Mouse (Mus musculus): ENCODE measurements at regions not wholly inside any gene's neighbourhood (a gene's known extent, or its start where the extent isn't known, plus 50 kb on each side); places are given as distances from the start of the nearest gene placed in this dataset.

- Histone ChIP-seq H3K9ac (replicated peaks; ENCODE audit: low read depth, low read length) (no peak overlapping the region), H3K27me3 (ENCODE audit: control insufficient read depth, insufficient read depth, low read length) (no peaks in the 10 kb centered on the region), H3K9me3 (ENCODE audit: control insufficient read depth, low read depth, low read length) (no peaks in the 10 kb centered on the region), H3K4me3 (ENCODE audit: low read depth, low read length) (no peak overlapping the region), H3K4me2 (replicated peaks; ENCODE audit: low read depth, low read length) (no peak overlapping the region), H3K36me3 (ENCODE audit: control insufficient read depth, insufficient read depth, low read length) (no peaks in the 10 kb centered on the region), H3K4me1 (ENCODE audit: control insufficient read depth, insufficient read depth, low read length) (no peaks in the 10 kb centered on the region), H3K27ac (ENCODE audit: low read length) (no peak overlapping the region)
- WGBS, result 83% methylated on average over 2 of the region's 2 CpGs
- ATAC-seq (ENCODE audit: insufficient number of reproducible peaks, insufficient read depth, low FRiP score, low read depth), result no peak
Measured at GRCm38 (mm10) chr11:18171207-18171776, 217.6 kb upstream of the Etaa1 start.

GRCm38 (mm10) chr11:18165609-18166347 is 212.1 kb upstream of the Etaa1 start:
- Histone ChIP-seq H3K9ac (replicated peaks; ENCODE audit: low read depth, low read length) (no peak overlapping the region), H3K9me3 (ENCODE audit: control insufficient read depth, low read depth, low read length) (no peaks in the 10 kb centered on the region), H3K4me1 (ENCODE audit: control insufficient read depth, insufficient read depth, low read length) (no peaks in the 10 kb centered on the region), H3K4me3 (ENCODE audit: low read depth, low read length) (no peak overlapping the region), H3K4me2 (replicated peaks; ENCODE audit: low read depth, low read length) (no peak overlapping the region), H3K27ac (ENCODE audit: low read length) (no peak overlapping the region), H3K36me3 (ENCODE audit: control insufficient read depth, insufficient read depth, low read length) (no peaks in the 10 kb centered on the region), H3K27me3 (ENCODE audit: control insufficient read depth, insufficient read depth, low read length) (no peaks in the 10 kb centered on the region)
- 71% methylated on average over 4 of the region's 4 CpGs for WGBS
- ATAC-seq (ENCODE audit: insufficient number of reproducible peaks, insufficient read depth, low FRiP score, low read depth), result no peak

- no peaks in the 10 kb centered on the region for H3K27me3 ChIP-seq (ENCODE audit: control insufficient read depth, insufficient read depth, low read length)
- no peak overlapping the region for H3K4me3 ChIP-seq (ENCODE audit: low read depth, low read length)
- 73% methylated on average over 2 of the region's 2 CpGs for WGBS
- H3K4me2 ChIP-seq (replicated peaks; ENCODE audit: low read depth, low read length), result no peak overlapping the region
- no peak overlapping the region for H3K27ac ChIP-seq (ENCODE audit: low read length)
- no peaks in the 10 kb centered on the region for H3K36me3 ChIP-seq (ENCODE audit: control insufficient read depth, insufficient read depth, low read length)
- ATAC-seq (ENCODE audit: insufficient number of reproducible peaks, insufficient read depth, low FRiP score, low read depth), result no peak
- no peaks in the 10 kb centered on the region for H3K4me1 ChIP-seq (ENCODE audit: control insufficient read depth, insufficient read depth, low read length)
- H3K9me3 ChIP-seq (ENCODE audit: control insufficient read depth, low read depth, low read length), result no peaks in the 10 kb centered on the region
- no peak overlapping the region for H3K9ac ChIP-seq (replicated peaks; ENCODE audit: low read depth, low read length)
Measured at GRCm38 (mm10) chr11:18164025-18164423, 210.3 kb upstream of the Etaa1 start.

GRCm38 (mm10) chr11:18163156-18164024 is 209.7 kb upstream of the Etaa1 start:
- Histone ChIP-seq H3K4me3 (ENCODE audit: low read depth, low read length) (no peak overlapping the region), H3K4me2 (replicated peaks; ENCODE audit: low read depth, low read length) (no peak overlapping the region), H3K27me3 (ENCODE audit: control insufficient read depth, insufficient read depth, low read length) (no peaks in the 10 kb centered on the region), H3K9ac (replicated peaks; ENCODE audit: low read depth, low read length) (no peak overlapping the region), H3K9me3 (ENCODE audit: control insufficient read depth, low read depth, low read length) (no peaks in the 10 kb centered on the region), H3K27ac (ENCODE audit: low read length) (no peak overlapping the region), H3K36me3 (ENCODE audit: control insufficient read depth, insufficient read depth, low read length) (no peaks in the 10 kb centered on the region), H3K4me1 (ENCODE audit: control insufficient read depth, insufficient read depth, low read length) (no peaks in the 10 kb centered on the region)
- 82% methylated on average over 5 of the region's 5 CpGs for WGBS
- ATAC-seq (ENCODE audit: insufficient number of reproducible peaks, insufficient read depth, low FRiP score, low read depth), result no peak

- Histone ChIP-seq H3K27ac (ENCODE audit: low read length) (no peak overlapping the region), H3K36me3 (ENCODE audit: control insufficient read depth, insufficient read depth, low read length) (no peaks in the 10 kb centered on the region), H3K4me1 (ENCODE audit: control insufficient read depth, insufficient read depth, low read length) (no peaks in the 10 kb centered on the region), H3K9ac (replicated peaks; ENCODE audit: low read depth, low read length) (no peak overlapping the region), H3K4me2 (replicated peaks; ENCODE audit: low read depth, low read length) (no peak overlapping the region), H3K9me3 (ENCODE audit: control insufficient read depth, low read depth, low read length) (no peaks in the 10 kb centered on the region), H3K4me3 (ENCODE audit: low read depth, low read length) (no peak overlapping the region), H3K27me3 (ENCODE audit: control insufficient read depth, insufficient read depth, low read length) (no peaks in the 10 kb centered on the region)
- ATAC-seq (ENCODE audit: insufficient number of reproducible peaks, insufficient read depth, low FRiP score, low read depth), result no peak
- WGBS, result 44% methylated on average over 4 of the region's 4 CpGs
Measured at GRCm38 (mm10) chr11:18156506-18156905, 202.8 kb upstream of the Etaa1 start.

GRCm38 (mm10) chr11:18151788-18152563 is 198.3 kb upstream of the Etaa1 start:
- Histone ChIP-seq H3K27ac (ENCODE audit: low read length) (peak overlapping the region; percentile 49; the same call in 1 of the 2 replicates), H3K9ac (replicated peaks; ENCODE audit: low read depth, low read length) (no peak overlapping the region), H3K4me1 (ENCODE audit: control insufficient read depth, insufficient read depth, low read length) (no peaks in the 10 kb centered on the region), H3K4me3 (ENCODE audit: low read depth, low read length) (no peak overlapping the region), H3K4me2 (replicated peaks; ENCODE audit: low read depth, low read length) (no peak overlapping the region), H3K36me3 (ENCODE audit: control insufficient read depth, insufficient read depth, low read length) (no peaks in the 10 kb centered on the region), H3K9me3 (ENCODE audit: control insufficient read depth, low read depth, low read length) (no peaks in the 10 kb centered on the region), H3K27me3 (ENCODE audit: control insufficient read depth, insufficient read depth, low read length) (no peaks in the 10 kb centered on the region)
- ATAC-seq (ENCODE audit: insufficient number of reproducible peaks, insufficient read depth, low FRiP score, low read depth), result peak; percentile 71; the same call in 1 of the 2 replicates
- WGBS, result 10% methylated on average over 6 of the region's 6 CpGs

- Histone ChIP-seq H3K27me3 (ENCODE audit: control insufficient read depth, insufficient read depth, low read length) (no peaks in the 10 kb centered on the region), H3K4me3 (ENCODE audit: low read depth, low read length) (no peak overlapping the region), H3K36me3 (ENCODE audit: control insufficient read depth, insufficient read depth, low read length) (no peaks in the 10 kb centered on the region), H3K9ac (replicated peaks; ENCODE audit: low read depth, low read length) (no peak overlapping the region), H3K4me2 (replicated peaks; ENCODE audit: low read depth, low read length) (no peak overlapping the region), H3K9me3 (ENCODE audit: control insufficient read depth, low read depth, low read length) (no peaks in the 10 kb centered on the region), H3K4me1 (ENCODE audit: control insufficient read depth, insufficient read depth, low read length) (no peaks in the 10 kb centered on the region), H3K27ac (ENCODE audit: low read length) (no peak overlapping the region)
- 68% methylated on average over 4 of the region's 4 CpGs for WGBS
- no peak for ATAC-seq (ENCODE audit: insufficient number of reproducible peaks, insufficient read depth, low FRiP score, low read depth)
Measured at GRCm38 (mm10) chr11:18151369-18151768, 197.7 kb upstream of the Etaa1 start.

- Histone ChIP-seq H3K9ac (replicated peaks; ENCODE audit: low read depth, low read length) (no peak overlapping the region), H3K4me3 (ENCODE audit: low read depth, low read length) (no peak overlapping the region), H3K9me3 (ENCODE audit: control insufficient read depth, low read depth, low read length) (no peaks in the 10 kb centered on the region), H3K4me1 (ENCODE audit: control insufficient read depth, insufficient read depth, low read length) (no peaks in the 10 kb centered on the region), H3K4me2 (replicated peaks; ENCODE audit: low read depth, low read length) (no peak overlapping the region), H3K36me3 (ENCODE audit: control insufficient read depth, insufficient read depth, low read length) (no peaks in the 10 kb centered on the region), H3K27me3 (ENCODE audit: control insufficient read depth, insufficient read depth, low read length) (no peaks in the 10 kb centered on the region), H3K27ac (ENCODE audit: low read length) (no peak overlapping the region)
- ATAC-seq (ENCODE audit: insufficient number of reproducible peaks, insufficient read depth, low FRiP score, low read depth), result no peak
- 72% methylated on average over 5 of the region's 5 CpGs for WGBS
Measured at GRCm38 (mm10) chr11:18127488-18127887, 173.8 kb upstream of the Etaa1 start.
